Mouse (Mus musculus): ENCODE results near the gene Tescl. TPM values are rescaled to one million over a fixed set of nuclear protein-coding genes. Genes with fewer than 3 reads are reported as not detected.

The Tescl gene
- polyA plus RNA-seq, 1 experiment from 2014 or later = not detected

DNA sequence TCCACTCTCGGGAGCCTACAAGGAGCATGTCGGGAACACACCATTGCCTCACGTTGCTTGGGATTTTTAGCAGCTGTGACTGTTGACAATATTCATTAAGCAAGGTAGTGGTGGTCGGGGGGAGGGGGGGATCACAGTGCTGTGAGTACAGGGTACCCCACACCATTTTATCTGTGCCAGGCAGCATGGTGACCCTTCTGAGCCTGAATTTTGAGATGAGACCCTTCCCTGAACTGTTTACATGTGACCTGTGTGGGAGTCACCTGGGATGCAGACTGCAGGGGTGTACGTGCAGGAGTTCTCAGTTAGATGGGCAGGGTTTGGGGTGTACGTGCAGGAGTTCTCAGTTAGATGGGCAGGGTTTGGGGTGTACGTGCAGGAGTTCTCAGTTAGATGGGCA lies 37.4 kb downstream of the Tescl start:
- peaks cover 46% of the 10 kb centered on the region for H3K36me3 ChIP-seq (ENCODE audit: control insufficient read depth, insufficient read depth, low read length)

DNA sequence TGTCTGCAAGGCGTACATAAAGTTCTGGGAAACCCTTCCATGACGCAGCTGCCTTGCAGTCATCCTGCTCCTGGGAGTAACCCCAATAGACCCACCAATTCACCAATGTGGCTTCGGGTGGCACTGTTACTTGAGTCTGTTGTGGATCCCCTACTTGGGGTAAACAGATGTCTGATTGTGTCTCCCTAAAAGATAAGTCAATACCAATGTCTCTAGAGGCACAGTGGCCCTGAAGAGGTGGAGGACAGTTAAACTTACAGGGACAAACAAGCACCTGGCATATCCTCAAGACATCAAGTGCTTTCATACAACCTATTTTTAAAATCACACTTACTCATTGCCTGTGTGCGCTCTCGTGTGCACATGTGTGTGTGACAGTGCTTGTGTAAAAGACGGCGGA lies 38.4 kb downstream of the Tescl start:
- Histone ChIP-seq H3K27ac (ENCODE audit: low read length) (no peak overlapping the region), H3K9me3 (ENCODE audit: control insufficient read depth, low read length) (no peaks in the 10 kb centered on the region), H3K4me1 (replicated peaks; ENCODE audit: control insufficient read depth, insufficient read depth, low read length) (peaks cover 8% of the 10 kb centered on the region), H3K4me3 (ENCODE audit: low read length) (no peak overlapping the region), H3K9ac (ENCODE audit: low read length) (no peak overlapping the region), H3K27me3 (ENCODE audit: control insufficient read depth, insufficient read depth, low read depth, low read length) (no peaks in the 10 kb centered on the region), H3K36me3 (ENCODE audit: control insufficient read depth, insufficient read depth, low read length) (peaks cover 56% of the 10 kb centered on the region), H3K4me2 (ENCODE audit: low read depth, low read length) (no peak overlapping the region)
- WGBS = 92% methylated on average over 7 of the region's 7 CpGs
- ATAC-seq (ENCODE audit: low read depth) = no peak

More for the DNA sequence above, 37.4 kb downstream of the Tescl start:
- Histone ChIP-seq H3K4me3 (ENCODE audit: low read length) (no peak overlapping the region), H3K9ac (ENCODE audit: low read length) (no peak overlapping the region), H3K9me3 (ENCODE audit: control insufficient read depth, low read length) (no peaks in the 10 kb centered on the region), H3K4me2 (ENCODE audit: low read depth, low read length) (no peak overlapping the region), H3K27me3 (ENCODE audit: control insufficient read depth, insufficient read depth, low read depth, low read length) (no peaks in the 10 kb centered on the region), H3K4me1 (replicated peaks; ENCODE audit: control insufficient read depth, insufficient read depth, low read length) (peaks cover 10% of the 10 kb centered on the region), H3K27ac (ENCODE audit: low read length) (no peak overlapping the region)
- WGBS = 94% methylated on average over 7 of the region's 7 CpGs
- no peak for ATAC-seq (ENCODE audit: low read depth)

DNA sequence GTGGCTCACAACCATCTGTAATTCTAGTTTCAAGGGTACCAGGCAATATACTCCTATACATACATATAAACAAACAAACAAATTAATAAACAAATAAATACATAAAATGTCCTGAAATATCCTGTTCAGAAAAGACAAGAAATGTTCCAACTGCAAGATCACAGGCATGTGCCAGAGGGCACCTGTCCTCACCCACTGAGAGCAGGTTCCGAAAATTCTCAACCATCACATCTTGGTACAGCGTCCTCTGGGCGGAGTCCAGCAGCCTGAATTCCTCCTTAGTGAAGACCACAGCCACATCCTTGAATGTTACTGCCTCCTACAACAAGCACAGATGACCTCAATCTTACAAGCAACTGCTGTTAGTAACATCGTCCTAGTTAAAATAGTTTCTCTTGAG lies 39.0 kb downstream of the Tescl start:
- 97% methylated on average over 4 of the region's 4 CpGs for WGBS
- peaks cover 6% of the 10 kb centered on the region for H3K4me1 ChIP-seq (replicated peaks; ENCODE audit: control insufficient read depth, insufficient read depth, low read length)
- no peaks in the 10 kb centered on the region for H3K9me3 ChIP-seq (ENCODE audit: control insufficient read depth, low read length)
- no peak overlapping the region for H3K4me2 ChIP-seq (ENCODE audit: low read depth, low read length)
- H3K27ac ChIP-seq (ENCODE audit: low read length) = no peak overlapping the region
- no peak for ATAC-seq (ENCODE audit: low read depth)
- no peak overlapping the region for H3K9ac ChIP-seq (ENCODE audit: low read length)
- H3K4me3 ChIP-seq (ENCODE audit: low read length) = no peak overlapping the region
- no peaks in the 10 kb centered on the region for H3K27me3 ChIP-seq (ENCODE audit: control insufficient read depth, insufficient read depth, low read depth, low read length)
- H3K36me3 ChIP-seq (ENCODE audit: control insufficient read depth, insufficient read depth, low read length) = peaks cover 62% of the 10 kb centered on the region

DNA sequence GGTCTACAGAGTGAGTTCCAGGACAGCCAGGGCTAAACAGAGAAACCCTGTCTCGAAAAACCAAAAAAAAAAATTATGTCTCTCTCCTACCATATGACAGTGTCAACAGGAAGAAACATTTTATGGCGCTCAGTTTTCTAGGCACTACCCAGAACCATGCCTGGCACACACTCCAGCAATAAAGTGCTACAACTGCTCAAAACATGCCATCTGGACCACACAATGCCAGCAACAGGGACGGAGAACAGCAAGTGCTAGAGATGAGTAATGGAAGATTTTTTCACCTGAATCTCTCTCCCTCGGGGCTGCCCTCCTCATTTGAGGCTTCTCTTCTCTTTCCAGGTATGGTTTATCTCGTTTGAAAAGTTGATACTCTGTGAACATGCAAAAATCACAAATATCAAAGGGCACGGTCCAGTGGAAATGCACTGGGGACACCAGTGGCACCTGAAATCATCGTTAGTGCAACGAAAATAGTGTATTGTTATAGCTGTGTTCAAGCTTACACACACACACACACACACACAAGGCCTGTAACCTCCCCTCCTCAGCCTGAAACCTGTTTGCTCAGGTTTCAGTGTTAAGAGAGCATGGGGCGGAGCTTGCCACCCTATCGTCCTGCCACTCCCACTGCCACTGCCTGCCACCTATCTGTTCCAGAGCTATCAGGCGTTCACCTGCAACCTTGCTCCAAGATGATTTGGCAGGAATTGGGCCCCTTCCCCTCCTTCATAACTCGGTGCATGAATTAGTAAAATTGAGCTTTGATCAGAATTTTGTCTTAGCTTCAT lies 40.5 kb downstream of the Tescl start:
- Histone ChIP-seq H3K4me2 (ENCODE audit: low read depth, low read length) (no peak overlapping the region), H3K27me3 (ENCODE audit: control insufficient read depth, insufficient read depth, low read depth, low read length) (no peaks in the 10 kb centered on the region), H3K36me3 (ENCODE audit: control insufficient read depth, insufficient read depth, low read length) (peaks cover 66% of the 10 kb centered on the region), H3K9me3 (ENCODE audit: control insufficient read depth, low read length) (no peaks in the 10 kb centered on the region), H3K4me1 (replicated peaks; ENCODE audit: control insufficient read depth, insufficient read depth, low read length) (peaks cover 4% of the 10 kb centered on the region), H3K9ac (ENCODE audit: low read length) (no peak overlapping the region), H3K27ac (ENCODE audit: low read length) (no peak overlapping the region), H3K4me3 (ENCODE audit: low read length) (no peak overlapping the region)
- ATAC-seq (ENCODE audit: low read depth) = no peak
- WGBS = 79% methylated on average over 12 of the region's 12 CpGs

DNA sequence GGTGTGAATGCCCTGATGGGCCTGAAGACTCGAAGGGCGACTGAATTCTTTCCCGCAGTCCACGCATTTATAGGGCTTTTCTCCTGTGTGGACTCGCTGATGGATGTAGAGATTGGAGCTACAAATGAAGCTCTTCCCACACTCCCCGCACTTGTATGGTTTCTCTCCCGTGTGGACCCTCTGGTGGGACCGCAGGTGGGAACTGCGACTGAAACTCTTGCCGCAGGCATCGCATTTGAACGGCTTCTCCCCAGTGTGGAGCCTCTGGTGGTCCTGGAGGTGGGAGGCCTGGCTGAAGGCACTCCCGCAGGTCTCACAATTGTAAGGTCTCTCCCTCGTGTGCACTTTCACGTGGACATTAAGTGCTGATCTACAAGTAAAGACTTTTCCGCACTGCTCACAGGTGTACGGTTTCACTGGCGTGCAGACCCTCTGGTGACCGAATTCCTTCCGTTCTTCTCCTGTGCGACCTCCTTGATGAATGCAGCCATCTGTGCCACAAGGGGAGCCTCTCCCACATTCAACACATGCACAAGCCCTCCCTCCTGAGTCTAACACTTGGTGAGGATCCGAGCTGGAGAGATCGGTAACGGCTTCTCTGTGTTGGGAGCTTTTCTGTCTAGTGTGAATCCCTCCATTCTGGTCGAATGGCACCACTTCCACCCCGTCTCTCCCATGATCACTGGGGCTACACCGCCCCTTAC lies 42.2 kb downstream of the Tescl start:
- Histone ChIP-seq H3K36me3 (ENCODE audit: control insufficient read depth, insufficient read depth, low read length) (peaks cover 70% of the 10 kb centered on the region), H3K4me3 (ENCODE audit: low read length) (no peak overlapping the region), H3K9ac (ENCODE audit: low read length) (no peak overlapping the region), H3K4me1 (replicated peaks; ENCODE audit: control insufficient read depth, insufficient read depth, low read length) (no peaks in the 10 kb centered on the region), H3K27ac (ENCODE audit: low read length) (no peak overlapping the region), H3K9me3 (ENCODE audit: control insufficient read depth, low read length) (no peaks in the 10 kb centered on the region), H3K27me3 (ENCODE audit: control insufficient read depth, insufficient read depth, low read depth, low read length) (no peaks in the 10 kb centered on the region), H3K4me2 (ENCODE audit: low read depth, low read length) (no peak overlapping the region)
- 85% methylated on average over 27 of the region's 27 CpGs for WGBS
- ATAC-seq (ENCODE audit: low read depth) = no peak

DNA sequence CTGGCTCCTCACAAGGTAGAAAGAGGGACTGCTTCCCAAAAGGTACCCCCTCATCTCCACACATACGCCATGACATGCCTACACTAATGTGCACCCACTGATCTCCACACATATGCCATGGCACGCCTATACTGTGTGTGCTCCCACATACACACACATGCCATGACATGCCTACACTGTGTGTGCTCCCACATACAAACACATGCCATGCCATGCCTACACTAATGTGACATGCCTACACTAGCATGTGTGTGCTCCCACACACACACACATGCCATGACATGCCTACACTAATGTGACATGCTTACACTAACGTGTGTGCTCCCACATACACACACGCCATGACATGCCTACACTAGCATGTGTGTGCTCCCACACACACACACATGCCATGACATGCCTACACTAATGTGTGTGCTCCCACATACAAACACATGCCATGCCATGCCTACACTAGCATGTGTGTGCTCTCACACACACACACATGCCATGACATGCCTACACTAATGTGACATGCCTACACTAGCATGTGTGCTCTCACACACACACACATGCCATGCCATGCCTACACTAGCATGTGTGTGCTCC lies 43.5 kb downstream of the Tescl start:
- H3K9me3 ChIP-seq (ENCODE audit: control insufficient read depth, low read length) = no peaks in the 10 kb centered on the region
- no peak overlapping the region for H3K4me3 ChIP-seq (ENCODE audit: low read length)
- no peaks in the 10 kb centered on the region for H3K27me3 ChIP-seq (ENCODE audit: control insufficient read depth, insufficient read depth, low read depth, low read length)
- no peaks in the 10 kb centered on the region for H3K4me1 ChIP-seq (replicated peaks; ENCODE audit: control insufficient read depth, insufficient read depth, low read length)
- H3K4me2 ChIP-seq (ENCODE audit: low read depth, low read length) = no peak overlapping the region
- H3K9ac ChIP-seq (ENCODE audit: low read length) = no peak overlapping the region
- 99% methylated on average over 4 of the region's 4 CpGs for WGBS
- peaks cover 58% of the 10 kb centered on the region for H3K36me3 ChIP-seq (ENCODE audit: control insufficient read depth, insufficient read depth, low read length)
- no peak overlapping the region for H3K27ac ChIP-seq (ENCODE audit: low read length)
- no peak for ATAC-seq (ENCODE audit: low read depth)

DNA sequence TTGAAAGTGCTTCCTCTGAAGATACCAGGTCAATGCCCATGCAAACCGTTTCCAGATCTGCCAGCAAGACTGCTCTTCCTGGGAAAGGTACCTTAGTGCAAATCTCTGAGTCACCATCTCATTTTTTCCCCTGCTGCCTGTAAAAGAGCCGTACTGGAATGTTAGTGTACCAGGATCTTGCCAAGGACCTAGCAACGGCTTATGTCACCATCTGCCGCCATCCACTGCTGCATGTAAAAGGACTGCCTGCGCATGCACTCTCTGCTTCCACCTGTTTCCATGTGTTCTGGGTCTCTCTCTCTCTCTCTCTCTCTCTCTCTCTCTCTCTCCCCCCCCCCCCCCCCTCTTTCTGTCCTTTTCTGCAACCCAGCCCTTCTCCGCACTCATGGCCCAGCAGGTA lies 45.2 kb downstream of the Tescl start:
- no peak for ATAC-seq (ENCODE audit: low read depth)
- Histone ChIP-seq H3K4me3 (ENCODE audit: low read length) (no peak overlapping the region), H3K9ac (ENCODE audit: low read length) (no peak overlapping the region), H3K4me1 (replicated peaks; ENCODE audit: control insufficient read depth, insufficient read depth, low read length) (no peaks in the 10 kb centered on the region), H3K9me3 (ENCODE audit: control insufficient read depth, low read length) (no peaks in the 10 kb centered on the region), H3K4me2 (ENCODE audit: low read depth, low read length) (no peak overlapping the region), H3K36me3 (ENCODE audit: control insufficient read depth, insufficient read depth, low read length) (peaks cover 43% of the 10 kb centered on the region), H3K27ac (ENCODE audit: low read length) (no peak overlapping the region), H3K27me3 (ENCODE audit: control insufficient read depth, insufficient read depth, low read depth, low read length) (no peaks in the 10 kb centered on the region)
- 84% methylated on average over 6 of the region's 6 CpGs for WGBS

DNA sequence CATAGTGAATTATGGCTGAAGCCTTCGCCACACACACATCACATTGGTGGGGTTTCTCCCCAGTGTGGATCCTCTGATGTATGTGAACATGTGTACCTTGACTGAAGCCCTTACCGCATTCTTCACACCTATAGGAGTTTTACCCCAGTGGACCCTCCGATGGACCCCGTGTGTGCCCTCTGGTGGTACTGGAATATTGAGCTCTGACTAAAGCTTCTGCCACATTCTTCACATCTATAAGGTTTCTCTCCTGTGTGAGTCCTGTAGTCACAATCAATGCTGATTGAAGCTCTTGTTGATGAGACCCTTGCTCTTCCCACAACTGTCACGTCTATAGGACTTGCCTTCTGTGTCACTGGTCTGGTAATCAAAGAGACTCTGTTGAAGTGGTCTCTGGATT lies 46.1 kb downstream of the Tescl start:
- WGBS = 79% methylated on average over 5 of the region's 5 CpGs
- Histone ChIP-seq H3K9ac (ENCODE audit: low read length) (no peak overlapping the region), H3K4me2 (ENCODE audit: low read depth, low read length) (no peak overlapping the region), H3K27me3 (ENCODE audit: control insufficient read depth, insufficient read depth, low read depth, low read length) (no peaks in the 10 kb centered on the region), H3K27ac (ENCODE audit: low read length) (no peak overlapping the region), H3K4me3 (ENCODE audit: low read length) (no peak overlapping the region), H3K36me3 (ENCODE audit: control insufficient read depth, insufficient read depth, low read length) (peaks cover 37% of the 10 kb centered on the region), H3K9me3 (ENCODE audit: control insufficient read depth, low read length) (no peaks in the 10 kb centered on the region), H3K4me1 (replicated peaks; ENCODE audit: control insufficient read depth, insufficient read depth, low read length) (no peaks in the 10 kb centered on the region)
- no peak for ATAC-seq (ENCODE audit: low read depth)

DNA sequence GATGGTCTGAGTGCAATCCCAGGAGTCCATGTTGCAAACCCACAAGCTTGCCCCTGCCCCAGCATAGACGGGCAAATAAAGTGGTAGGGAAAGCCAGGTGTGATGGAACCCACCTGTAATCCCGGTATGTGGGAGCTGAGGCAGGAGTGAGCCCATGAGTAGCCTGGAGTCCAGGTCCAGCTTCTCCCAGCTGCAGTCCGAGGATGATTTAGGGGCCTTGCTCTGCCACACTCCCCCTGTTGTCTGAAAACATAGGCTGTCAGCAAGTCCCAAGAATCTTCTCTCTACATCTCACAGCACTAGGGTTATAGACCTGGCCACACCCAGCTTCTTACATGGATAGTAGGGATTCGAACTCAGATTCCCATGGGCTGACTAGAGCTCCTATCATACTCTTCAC lies 46.8 kb downstream of the Tescl start:
- no peaks in the 10 kb centered on the region for H3K4me1 ChIP-seq (replicated peaks; ENCODE audit: control insufficient read depth, insufficient read depth, low read length)
- H3K36me3 ChIP-seq (ENCODE audit: control insufficient read depth, insufficient read depth, low read length) = peaks cover 30% of the 10 kb centered on the region
- H3K4me3 ChIP-seq (ENCODE audit: low read length) = no peak overlapping the region
- H3K27me3 ChIP-seq (ENCODE audit: control insufficient read depth, insufficient read depth, low read depth, low read length) = no peaks in the 10 kb centered on the region
- WGBS = 80% methylated on average over 4 of the region's 4 CpGs
- H3K9me3 ChIP-seq (ENCODE audit: control insufficient read depth, low read length) = no peaks in the 10 kb centered on the region
- ATAC-seq (ENCODE audit: low read depth) = no peak
- no peak overlapping the region for H3K4me2 ChIP-seq (ENCODE audit: low read depth, low read length)
- H3K27ac ChIP-seq (ENCODE audit: low read length) = no peak overlapping the region
- no peak overlapping the region for H3K9ac ChIP-seq (ENCODE audit: low read length)
